Mouse (Mus musculus) spleen, adult 2 months (tissue): ENCODE results near the gene Usp33. TPM values are rescaled to one million over a fixed set of nuclear protein-coding genes. Genes with fewer than 3 reads are reported as not detected.
"Not testable (repeated sequence)": the region's sequence is repeated elsewhere in the genome, so short reads cannot be mapped to it uniquely, and the experiment has no call there.

Source experiments
- DNase-seq, 2 experiments: peaks; one replicate each; pipeline versions ENCODE4 v3.0.0 to v3.0.0-alpha.2; 2012 to 2021; ENCODE audit warnings: low spot score in 2 of 2, low read depth in 1 of 2
- H3K27ac ChIP-seq: fragments of 200-500 bp; 2 replicates; pipeline ENCODE4 v1.5.1; 2012; ENCODE audit warnings: low read length, inconsistent platforms; ENCODE audit not compliant: insufficient read depth
- H3K27me3 ChIP-seq: fragments of 200-500 bp; 2 replicates; pipeline ENCODE4 v1.6.1; 2012; ENCODE audit warnings: mild to moderate bottlenecking, moderate library complexity, low read length, inconsistent platforms; ENCODE audit not compliant: control insufficient read depth, insufficient read depth
- H3K36me3 ChIP-seq: fragments of 200-500 bp; 2 replicates; pipeline ENCODE4 v1.6.1; 2012; ENCODE audit warnings: mild to moderate bottlenecking, low read length, inconsistent platforms; ENCODE audit not compliant: control insufficient read depth, insufficient read depth
- H3K4me1 ChIP-seq: fragments of 200-500 bp; 2 replicates; pipeline ENCODE4 v1.6.1; 2011; ENCODE audit warnings: inconsistent platforms; ENCODE audit not compliant: control insufficient read depth, insufficient read depth, insufficient read length
- H3K4me3 ChIP-seq: fragments of 200-500 bp; 2 replicates; pipeline ENCODE4 v1.5.1; 2011; ENCODE audit warnings: mild to moderate bottlenecking, inconsistent platforms; ENCODE audit not compliant: insufficient read depth, insufficient read length; ENCODE audit errors: extremely low read depth
- CTCF ChIP-seq: fragments of 200-500 bp; IDR thresholded peaks from 2 replicates; pipeline ENCODE4 v1.5.1; 2011; ENCODE audit warnings: mild to moderate bottlenecking, inconsistent platforms; ENCODE audit not compliant: insufficient read depth, insufficient read length, insufficient replicate concordance; ENCODE audit errors: extremely low read depth
- POLR2A ChIP-seq: fragments of 200-500 bp; IDR thresholded peaks from 2 replicates; pipeline ENCODE4 v1.6.1; 2011; ENCODE audit warnings: low read depth, low read length, inconsistent platforms
- WGBS: fragments of 180-500 bp; shearing (Covaris S2); methylation state at CpG from one replicate; pipeline ENCODE4 v1.1.7; 2018; 5-methylcytosine and 5-hydroxymethylcytosine counted together
- polyA plus RNA-seq: library from polyadenylated mRNA; depleted of rRNA; stranded (reverse); fragments of >200 nt; gene quantifications from 2 replicates; pipeline ENCODE4 v1.2.3, GENCODE M21; 2012

The Usp33 gene
- polyA plus RNA-seq, 1 experiment = 7.3 TPM

GRCm38 (mm10) chr3:152308485-152309249 lies 37.6 kb upstream of the Usp33 start:
- no peak for DNase-seq
- Histone ChIP-seq H3K4me3 (no peak overlapping the region), H3K27me3 (no peaks in the 10 kb centered on the region), H3K36me3 (peaks cover 3% of the 10 kb centered on the region; the same call in 1 of the 2 replicates), H3K4me1 (no peaks in the 10 kb centered on the region), H3K27ac (no peak overlapping the region)
- TF ChIP-seq POLR2A (no peak), CTCF (no peak)
- WGBS = 85% methylated on average over 10 of the region's 10 CpGs

DNA sequence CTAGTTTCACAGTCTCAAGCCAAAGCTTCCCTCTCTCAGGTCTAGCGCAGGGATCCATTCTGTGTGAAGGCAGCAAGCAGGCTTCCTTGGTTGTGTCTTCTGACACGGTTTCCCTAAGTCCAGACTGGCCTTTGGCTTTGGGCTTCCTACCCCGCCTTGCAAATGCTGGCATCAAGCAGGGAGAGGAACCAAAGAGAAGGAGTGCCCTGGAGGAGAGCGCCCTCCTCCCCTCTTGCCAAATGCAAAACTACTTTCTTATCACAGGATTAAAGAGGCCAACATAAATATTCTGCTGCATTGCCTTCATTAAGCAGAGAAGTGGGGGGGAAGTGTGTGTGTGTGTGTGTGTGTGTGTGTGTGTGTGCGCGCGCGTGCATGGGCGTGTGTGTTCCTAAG lies 37.0 kb upstream of the Usp33 start:
- H3K4me1 ChIP-seq = no peaks in the 10 kb centered on the region
- no peak overlapping the region for H3K27ac ChIP-seq
- H3K4me3 ChIP-seq = no peak overlapping the region
- H3K27me3 ChIP-seq = no peaks in the 10 kb centered on the region
- H3K36me3 ChIP-seq = peaks cover 3% of the 10 kb centered on the region; the same call in 1 of the 2 replicates
- no peak for TF ChIP-seq CTCF
- TF ChIP-seq POLR2A = no peak
- no peak for DNase-seq
- 94% methylated on average over 9 of the region's 9 CpGs for WGBS

- H3K4me3 ChIP-seq, DNase-seq, H3K27me3 ChIP-seq, H3K36me3 ChIP-seq, H3K4me1 ChIP-seq, H3K27ac ChIP-seq: not testable (repeated sequence)
- WGBS = 80% methylated on average over 14 of the region's 14 CpGs
These were observed 31.6 kb upstream of the Usp33 start for GRCm38 (mm10) chr3:152314666-152315065.

- no peaks in the 10 kb centered on the region for H3K4me1 ChIP-seq
- no peak overlapping the region for H3K4me3 ChIP-seq
- peak; percentile 62 to 74 for DNase-seq
- peak; percentile 98 for TF ChIP-seq CTCF
- TF ChIP-seq POLR2A = no peak
- peaks cover 3% of the 10 kb centered on the region for H3K36me3 ChIP-seq
- H3K27me3 ChIP-seq = no peaks in the 10 kb centered on the region
- WGBS = 17% methylated on average over 7 of the region's 7 CpGs
- no peak overlapping the region for H3K27ac ChIP-seq
These were observed 30.7 kb upstream of the Usp33 start for GRCm38 (mm10) chr3:152315613-152316012.

DNA sequence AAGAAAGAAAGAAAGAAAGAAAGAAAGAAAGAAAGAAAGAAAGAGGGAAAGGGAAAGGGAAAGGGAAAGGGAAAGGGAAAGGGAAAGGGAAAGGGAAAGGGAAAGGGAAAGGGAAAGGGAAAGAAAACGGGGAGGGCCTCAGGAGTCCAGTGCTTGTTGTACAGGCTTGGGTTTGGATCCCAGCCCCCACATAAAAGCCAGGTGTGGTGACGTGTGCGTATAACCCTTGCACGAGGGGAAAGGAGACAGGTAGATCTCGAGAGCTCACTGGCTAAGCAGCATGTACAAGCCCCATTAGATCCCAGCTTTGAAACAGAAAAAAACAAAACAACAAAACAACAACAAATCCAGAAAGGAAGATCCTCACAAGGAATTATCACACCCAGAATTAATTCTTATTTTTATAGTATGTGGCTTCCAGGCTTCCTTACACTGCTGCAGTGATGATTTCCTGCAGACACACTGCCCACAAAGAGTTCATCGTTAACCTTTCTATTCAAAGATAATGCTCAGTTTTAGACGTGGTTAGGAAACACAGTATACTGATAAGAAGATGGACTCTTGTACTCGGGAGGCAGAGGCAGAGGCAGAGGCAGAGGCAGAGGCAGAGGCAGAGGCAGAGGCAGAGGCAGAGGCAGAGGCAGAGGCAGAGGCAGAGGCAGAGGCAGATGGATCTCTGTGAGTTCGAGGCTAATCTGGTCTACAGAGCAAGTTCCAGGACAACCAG lies 29.7 kb upstream of the Usp33 start:
- not testable (repeated sequence) for DNase-seq, H3K4me1 ChIP-seq, H3K27ac ChIP-seq, H3K36me3 ChIP-seq, H3K4me3 ChIP-seq, H3K27me3 ChIP-seq
- WGBS = 86% methylated on average over 9 of the region's 9 CpGs

- 89% methylated on average over 10 of the region's 10 CpGs for WGBS
These were observed 25.2 kb upstream of the Usp33 start for GRCm38 (mm10) chr3:152320972-152321645.

More at GRCm38 (mm10) chr3:152320972-152321645, 25.2 kb upstream of the Usp33 start:
- no peaks in the 10 kb centered on the region for H3K27me3 ChIP-seq
- no peak overlapping the region for H3K4me3 ChIP-seq
- peaks cover 4% of the 10 kb centered on the region for H3K36me3 ChIP-seq
- TF ChIP-seq POLR2A (no peak), CTCF (no peak)
- H3K4me1 ChIP-seq = no peaks in the 10 kb centered on the region
- no peak for DNase-seq
- no peak overlapping the region for H3K27ac ChIP-seq
